Mouse (Mus musculus) adrenal gland, postnatal 14 days (tissue): ENCODE measurements at regions not wholly inside any gene's neighbourhood (a gene's known extent, or its start where the extent isn't known, plus 50 kb on each side); places are given as distances from the start of the nearest gene placed in this dataset.

Source experiments
- DNase-seq: peaks from one replicate; pipeline ENCODE4 v3.0.0; 2021; ENCODE audit warnings: mixed read lengths

DNA sequence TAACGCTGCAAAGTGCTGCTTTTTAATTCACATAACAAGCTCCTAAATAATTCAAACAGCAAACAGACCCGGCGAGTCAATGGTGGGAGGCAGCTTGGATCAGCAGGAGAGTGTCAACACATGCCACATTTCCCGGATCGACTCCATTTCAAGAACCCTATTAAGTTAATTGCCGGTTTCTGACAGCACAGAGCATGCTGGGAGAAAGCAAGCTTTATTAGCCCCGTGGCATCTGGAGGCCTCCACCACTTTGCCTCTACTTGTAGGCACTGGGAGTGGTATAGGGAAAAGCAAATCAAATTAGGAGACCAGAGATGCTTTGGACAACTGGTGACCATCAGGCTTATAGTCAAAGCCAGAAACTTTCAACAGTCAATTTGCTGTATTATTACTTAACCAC lies 188.5 kb downstream of the Emx2 start:
- no peak for DNase-seq

DNA sequence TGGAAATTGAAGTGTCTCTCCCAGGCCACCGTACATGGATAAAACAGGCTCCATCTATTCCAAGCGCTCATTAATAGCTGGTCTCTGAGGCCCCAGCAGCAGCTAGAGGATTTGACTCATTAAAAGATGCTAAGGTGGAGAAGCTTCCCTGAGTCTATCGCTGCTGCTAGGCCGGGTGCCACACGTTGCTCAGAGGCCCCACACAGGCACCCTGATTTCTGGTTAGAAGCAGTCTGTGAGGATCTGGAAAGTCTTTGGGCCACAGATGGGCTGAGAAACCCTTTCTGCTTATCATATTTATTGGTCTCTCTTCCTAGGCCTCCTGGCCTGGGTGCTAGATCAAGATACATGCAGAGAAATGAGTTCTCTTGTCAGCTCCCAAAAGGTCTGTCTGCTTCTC lies 191.2 kb downstream of the Emx2 start:
- no peak for DNase-seq

DNA sequence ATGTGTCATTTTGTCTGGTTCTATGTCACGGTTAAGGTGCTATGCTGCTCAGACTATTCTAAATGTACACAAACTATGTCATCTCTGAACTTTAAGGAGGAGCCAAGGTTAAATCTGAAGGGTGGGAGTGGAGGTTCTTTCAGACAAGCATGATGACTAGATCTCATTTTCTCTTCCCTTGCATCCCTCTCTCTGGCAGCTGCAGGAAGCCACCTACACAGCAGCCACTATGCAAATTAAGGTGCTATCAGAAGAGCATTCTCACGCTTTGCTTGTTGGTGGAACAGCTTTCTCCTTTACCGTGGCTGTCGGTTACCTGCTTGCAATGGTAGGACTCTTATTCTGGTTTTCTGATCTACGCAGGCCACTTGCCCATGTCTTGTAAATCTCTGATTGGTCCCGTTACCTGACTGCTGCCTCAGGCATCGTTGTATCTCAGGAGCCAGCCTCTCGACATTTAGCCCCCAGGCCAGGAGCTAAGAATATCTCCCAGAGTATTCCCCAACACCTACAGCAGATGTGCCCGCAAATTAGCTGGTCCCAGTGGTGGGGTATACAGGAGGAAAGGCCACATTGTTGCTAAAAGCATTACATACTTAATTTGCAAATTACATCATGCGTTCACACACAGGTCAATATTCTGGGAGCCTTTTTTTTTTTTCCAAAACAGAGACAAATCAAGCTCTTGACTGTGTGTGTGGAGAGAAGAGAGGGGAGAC lies 192.6 kb downstream of the Emx2 start:
- no peak for DNase-seq

DNA sequence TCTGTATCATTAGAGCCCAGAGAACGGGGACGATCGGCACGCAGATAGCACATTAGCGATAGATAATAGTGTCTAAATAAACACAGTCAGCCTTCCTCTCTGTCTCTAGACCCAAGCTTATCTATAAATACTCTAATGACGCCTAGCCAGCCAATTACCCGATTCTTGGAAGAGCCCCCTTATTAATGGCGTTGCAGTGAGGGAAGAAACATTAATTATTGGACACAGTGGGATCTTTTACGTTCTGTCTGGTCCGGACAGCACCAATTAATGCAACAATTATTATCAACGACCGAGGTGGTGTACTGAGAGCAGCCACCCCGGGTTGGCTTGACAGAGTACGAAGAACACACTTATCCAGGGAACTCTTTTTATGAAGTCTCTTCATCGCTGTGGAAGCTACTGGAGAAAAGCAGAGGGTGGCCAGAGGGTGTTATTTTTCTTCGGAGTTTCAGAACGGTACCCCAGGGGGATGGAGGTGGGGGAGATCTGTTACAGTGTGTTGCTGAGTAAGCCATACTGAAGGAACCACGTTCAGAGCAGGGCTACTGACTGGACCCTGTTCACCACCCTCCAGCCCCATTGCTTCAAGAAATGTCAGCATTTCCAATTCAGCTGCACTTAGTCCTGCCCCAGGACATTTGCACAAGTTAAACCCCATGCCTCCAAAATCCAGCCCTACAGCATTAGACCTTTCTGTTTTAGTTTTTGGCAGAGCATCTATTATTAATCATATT lies 195.6 kb downstream of the Emx2 start:
- DNase-seq, result no peak

DNA sequence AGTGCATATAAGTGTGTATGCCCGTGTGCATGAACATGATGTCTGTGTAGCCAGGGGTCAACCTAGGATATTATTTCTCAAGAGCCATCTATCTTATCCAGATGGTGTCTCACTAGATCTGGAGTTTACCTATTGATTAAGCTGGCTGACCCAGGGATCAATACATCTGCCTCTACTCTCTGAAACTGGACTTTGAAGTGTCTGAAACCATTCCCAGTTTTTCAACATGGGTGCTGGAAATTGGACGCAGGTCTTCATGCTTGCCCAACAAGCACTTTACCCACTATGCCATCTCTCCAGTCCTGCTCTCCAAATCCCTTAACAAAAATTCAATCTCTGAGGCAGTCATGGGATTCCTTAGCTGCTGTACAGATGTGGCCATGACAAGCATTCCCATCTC lies 197.1 kb downstream of the Emx2 start:
- no peak for DNase-seq

DNA sequence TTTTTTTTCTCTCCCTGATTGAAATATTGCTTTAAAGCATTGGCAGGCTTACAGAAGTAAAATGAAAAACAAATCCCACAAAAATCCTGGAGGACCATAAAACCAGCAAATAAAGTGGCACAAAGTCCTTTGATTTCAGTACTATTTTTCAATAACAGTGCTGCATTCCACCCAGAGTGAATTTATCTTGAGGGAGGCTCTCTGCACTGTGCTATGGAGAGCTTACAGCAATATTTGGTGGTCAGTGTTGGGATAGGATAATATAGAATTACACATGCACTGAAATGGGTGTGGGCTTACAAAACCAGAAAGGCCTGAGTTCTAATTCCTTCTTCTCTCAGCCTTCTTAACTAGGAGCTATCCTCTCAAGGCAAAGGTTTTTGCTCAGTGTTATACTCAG lies 211.6 kb downstream of the Emx2 start:
- DNase-seq, result no peak

DNA sequence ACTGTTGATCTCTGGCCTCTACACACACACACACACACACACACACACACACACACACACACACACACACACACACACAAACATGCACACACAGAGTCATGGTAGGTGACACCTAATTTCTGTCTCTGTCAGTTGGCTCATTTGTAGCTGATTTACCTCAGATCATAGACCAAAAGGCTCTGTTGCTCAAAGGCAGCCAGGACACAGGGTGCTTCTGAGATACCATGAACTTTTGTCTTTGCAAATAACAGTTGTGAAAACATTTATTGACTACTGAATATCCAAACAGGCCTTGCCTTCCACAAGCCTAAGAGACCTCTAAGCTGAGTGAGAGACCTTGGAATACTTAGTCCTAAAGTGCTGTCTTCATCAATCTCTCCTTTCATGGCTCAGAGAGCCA lies 215.4 kb downstream of the Emx2 start:
- DNase-seq, result no peak

DNA sequence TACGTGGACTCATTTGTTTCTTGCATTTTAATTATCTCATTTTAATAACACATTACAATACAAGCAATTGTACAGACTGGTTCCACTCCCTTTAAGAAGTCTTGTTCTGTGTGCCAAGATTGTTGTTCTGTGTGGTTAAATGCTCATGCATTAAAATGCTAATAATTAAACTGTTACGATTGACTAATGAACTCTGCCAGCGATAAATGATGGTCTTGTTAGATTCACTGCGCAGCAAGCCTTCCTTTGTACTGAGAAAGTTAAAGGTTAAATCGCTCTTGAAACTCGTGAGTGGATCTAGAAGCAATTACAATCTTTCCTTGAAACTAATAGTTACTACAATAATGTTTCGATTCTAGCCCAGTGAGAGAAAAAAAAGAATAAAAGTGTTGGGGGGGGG lies 221.0 kb downstream of the Emx2 start:
- no peak for DNase-seq

DNA sequence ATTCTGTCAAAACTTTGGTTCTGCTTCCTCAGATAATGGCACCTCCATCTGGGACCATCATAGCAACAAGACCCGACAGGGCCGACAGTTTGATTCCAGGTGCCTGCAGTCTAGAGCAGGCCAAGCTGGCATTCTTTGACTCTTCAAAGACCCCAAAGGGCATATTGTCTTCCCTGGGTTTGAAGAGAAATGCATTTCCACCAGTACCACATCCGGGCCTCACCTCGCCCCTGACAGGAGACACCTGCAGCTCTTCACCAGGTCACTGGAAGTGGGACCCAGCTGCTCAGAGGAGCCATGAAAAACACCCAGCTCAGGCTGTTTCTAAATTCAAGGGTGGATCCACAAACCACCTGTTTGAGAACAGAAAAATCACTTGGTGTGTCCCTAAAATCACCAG lies 222.2 kb downstream of the Emx2 start:
- no peak for DNase-seq

DNA sequence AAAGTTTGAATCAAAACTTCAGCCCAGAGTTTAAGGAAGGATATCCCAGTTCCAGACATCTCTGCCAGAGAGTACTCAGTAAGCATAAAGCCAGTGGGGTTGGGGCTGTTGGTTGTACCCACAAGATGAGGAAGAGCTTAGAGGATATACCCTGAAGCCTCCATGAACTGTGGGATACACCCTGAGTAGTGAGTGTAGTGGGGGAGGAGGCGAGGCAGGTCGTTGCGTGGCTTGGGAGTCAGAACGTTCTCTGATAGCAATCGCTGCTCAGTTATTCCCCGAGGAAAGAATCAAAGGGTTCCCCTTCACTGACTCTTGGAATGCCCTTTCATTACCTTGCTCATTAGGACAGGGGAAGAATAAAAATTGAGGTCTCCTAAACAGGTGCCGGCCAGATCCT lies 226.1 kb downstream of the Emx2 start:
- no peak for DNase-seq

DNA sequence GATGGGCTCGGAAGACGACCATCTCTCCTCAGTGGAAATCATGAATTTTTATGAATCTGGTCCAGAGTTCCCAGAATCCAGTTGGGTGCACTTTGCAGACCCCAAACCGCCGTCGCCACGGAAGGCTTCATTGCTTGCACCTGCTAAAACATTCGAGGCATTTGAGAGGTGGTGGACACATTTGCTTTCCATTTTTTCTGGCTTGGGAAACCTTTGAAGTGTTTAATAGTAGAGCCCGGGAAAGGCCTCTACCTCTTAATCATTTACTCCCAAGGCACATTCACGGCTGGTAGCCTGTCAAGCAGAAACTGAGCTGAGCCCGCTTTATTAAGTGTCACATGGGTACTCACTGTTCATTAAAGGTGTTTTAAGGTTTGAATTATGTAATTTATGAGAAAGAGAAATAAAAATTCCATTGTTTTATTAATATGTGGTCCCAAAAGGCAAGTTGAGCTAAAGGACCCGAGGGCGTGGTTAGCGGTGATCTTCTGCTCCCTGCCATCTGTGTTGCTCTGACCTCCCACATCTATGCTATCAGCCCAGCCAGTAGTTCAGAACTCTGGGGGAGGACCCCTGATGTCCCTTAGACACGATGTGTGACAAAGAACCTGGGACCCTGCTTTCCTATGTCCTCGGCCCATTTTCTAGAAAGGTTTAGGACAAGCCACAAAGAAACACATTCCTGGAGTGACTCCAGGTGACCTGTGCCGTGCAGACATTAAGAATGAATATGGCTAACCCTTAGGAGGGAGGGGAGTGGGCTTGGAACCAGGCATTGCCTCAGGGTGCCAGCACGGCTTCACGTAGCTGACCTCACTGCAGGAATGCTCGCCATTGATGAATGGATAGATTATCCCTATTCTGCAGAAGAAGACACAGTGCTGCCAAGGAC lies 227.9 kb downstream of the Emx2 start:
- DNase-seq, result no peak

DNA sequence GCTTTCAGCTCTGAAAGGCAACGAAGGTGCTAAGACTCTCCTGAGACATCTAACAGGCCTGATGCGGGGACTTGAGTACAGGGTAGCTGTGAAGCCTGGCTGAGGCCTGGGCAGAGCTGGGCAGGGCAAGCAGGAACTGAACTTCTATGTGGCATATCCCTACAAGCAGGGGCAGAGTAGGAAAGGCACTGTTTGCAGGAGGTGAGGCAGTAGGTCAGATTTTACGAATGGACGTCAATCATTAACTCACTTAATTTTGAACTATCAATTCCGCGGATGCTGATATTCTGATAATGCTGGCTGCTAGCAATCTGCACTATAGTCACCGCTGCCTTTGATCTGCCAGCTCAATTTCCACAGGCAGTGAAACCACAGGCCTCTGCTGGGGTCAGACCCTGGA lies 229.0 kb downstream of the Emx2 start:
- DNase-seq, result no peak

DNA sequence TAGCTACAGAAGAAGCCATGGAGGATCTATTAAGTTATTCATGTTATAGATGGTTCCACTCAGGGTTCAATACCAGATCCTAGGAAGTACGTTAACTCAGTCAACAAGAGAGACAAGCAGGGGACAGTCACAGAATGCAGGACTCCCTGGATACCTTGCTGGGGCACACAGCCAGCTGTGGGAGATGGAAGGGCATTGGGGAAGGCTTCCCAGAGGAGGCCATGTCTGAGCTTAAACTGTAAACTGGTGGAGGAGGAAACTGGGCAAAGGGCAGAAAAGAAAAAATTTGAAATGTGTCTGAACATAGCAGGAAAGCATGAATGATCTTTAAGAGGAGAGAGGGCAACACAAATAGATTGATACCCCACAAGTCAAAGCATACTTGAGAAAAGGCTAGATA lies 229.5 kb downstream of the Emx2 start:
- DNase-seq, result no peak

DNA sequence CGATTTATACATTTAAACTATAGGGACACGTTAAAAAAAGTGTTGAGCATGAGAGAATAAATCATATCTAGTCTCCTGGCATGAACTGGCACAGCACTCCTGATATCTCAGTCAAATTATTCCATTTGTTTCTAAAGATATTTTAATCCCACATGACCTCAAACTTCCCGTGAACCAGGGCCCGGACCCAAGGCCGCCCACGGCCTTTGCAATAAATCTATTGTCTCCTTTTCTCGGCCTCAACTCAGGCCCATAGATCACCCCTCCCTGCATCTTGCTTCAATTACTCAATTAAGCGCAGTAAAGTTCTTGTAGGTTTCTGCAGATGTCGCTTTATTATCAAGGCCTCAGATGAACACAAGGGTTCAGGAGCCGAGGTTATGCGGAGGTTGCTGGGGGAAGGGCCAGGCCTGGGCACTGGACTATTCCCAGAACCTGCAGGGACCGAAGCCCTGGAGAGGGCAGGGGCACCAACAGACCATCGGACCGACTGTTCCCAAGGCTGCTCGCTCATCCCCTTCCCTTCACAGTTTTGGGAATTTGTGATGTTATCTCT lies 233.4 kb downstream of the Emx2 start:
- DNase-seq, result peak; percentile 35

DNA sequence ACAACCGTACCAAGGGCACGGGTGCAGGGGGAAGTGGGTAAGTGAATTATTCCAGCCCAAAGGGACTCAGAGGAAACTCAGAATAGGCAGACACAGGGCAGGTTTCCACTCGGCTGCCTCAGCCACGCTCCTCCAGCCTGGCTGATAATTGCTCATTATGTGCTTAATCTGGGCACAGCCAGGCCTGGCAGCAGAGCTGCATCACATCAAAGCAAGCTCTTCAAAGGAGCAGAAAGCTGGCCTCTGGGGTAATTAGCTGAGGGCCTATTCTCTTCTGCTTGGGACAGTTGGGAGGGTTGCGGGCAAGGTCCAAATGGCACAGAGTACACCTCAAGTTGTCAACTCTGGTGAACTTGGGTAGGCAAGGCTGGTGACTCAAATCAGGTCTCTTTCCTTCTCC lies 239.5 kb downstream of the Emx2 start:
- DNase-seq, result no peak

DNA sequence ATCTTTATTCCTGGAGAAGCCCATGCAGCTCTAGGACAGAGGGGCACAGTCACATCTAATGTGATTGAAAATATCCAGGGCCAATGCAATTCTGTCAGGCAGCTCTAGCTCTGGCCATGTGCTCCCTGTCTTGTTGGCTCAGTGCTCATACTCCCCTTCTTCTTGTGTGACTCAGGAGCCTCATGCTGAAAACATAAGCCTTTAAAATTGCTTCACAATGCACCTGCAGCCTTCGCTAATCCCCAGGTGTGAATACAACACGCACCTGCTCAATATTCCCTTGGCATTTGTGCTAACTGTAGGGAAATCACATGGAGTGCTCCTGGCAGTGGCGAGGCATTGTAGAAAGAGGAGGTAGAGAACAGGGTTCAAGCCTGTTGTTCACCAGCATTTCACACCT lies 242.0 kb downstream of the Emx2 start:
- no peak for DNase-seq

DNA sequence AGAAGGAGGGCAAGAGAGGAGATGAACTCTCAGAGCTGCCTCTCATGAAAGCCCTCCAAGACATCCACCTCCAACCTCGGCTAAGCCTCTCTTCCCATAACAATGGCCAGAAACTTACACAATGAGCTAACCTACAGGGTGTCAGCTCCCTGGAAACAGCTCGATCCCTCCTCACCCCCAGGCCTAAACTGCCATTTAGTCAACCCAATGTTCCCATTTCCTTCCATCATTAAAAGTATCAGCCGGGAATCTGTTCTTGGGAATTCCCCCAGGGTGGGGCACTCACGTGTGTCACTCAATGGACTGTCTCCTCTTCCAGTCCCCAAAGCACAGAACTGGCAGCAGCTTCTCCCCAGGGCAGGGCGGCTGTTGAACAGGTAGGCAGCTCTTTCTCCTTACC lies 236.3 kb downstream of the Rab11fip2 start:
- no peak for DNase-seq

DNA sequence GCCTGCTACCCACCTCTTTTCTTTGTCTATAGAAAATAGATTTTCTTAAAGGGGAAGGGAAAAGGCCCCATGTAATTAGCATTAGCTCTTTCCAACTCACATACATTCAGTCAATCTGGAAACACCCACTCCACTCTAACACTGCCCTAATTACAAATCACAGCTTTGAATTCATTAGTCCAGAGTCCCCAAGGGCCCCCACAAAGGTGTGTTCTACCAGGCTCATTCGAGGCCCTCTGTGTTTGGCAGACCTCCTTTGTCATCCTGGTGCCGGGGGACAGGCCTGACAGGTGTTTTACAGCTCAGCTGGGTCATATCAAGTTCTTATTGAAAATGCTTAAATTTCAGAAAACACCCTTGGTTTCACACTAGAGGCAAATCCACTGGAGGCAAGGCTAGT lies 234.3 kb downstream of the Rab11fip2 start:
- no peak for DNase-seq

DNA sequence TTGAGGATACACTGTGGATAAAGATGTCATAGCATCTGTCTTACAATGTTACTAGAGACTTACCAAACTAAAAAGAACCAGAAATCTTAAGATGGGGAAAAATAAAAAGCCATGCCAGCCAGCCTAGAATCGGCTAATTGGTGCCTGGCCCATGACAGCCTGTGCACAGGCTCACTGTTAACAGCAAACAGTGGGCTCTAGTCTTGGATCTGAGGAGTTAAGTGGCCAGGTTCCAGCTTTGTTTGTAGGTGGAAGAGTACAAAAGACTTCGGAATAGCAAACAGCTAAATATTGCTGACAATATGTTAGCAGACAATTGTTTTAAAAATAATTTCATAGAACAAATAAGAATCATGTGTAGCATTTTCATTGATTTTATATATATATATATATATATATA lies 228.4 kb downstream of the Rab11fip2 start:
- no peak for DNase-seq

DNA sequence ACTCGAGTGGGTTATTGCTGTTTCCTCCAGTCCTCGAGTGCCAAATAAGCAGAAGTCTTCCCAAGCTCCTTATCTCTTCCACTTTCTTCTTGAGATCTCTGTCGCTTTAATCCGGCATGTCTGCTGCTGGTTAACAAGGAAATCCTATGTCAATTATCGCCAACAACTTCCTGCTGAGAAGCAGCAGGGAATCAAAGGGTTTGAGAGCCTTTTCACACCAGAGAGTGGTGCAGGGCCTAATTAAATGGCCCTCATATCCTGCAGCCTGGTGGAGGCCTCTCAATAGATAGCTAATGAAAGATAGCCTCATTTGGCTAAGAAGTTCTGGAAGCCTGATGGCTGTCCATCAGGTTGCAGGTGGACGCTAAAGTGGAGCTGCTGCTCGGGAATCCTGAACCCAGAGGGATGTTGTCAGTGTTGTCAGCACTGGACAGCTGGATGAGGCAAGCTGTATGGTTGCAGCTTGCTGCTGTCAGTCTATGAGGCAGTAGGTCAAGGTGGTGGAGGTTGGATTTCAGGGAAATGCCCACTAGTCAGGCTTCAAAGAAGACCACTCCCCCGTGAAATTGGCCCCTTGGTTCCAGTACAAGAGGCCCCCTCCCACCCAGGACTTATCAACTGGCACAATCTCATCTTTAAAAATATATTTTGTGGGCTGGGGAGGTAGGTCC lies 225.5 kb downstream of the Rab11fip2 start:
- no peak for DNase-seq

DNA sequence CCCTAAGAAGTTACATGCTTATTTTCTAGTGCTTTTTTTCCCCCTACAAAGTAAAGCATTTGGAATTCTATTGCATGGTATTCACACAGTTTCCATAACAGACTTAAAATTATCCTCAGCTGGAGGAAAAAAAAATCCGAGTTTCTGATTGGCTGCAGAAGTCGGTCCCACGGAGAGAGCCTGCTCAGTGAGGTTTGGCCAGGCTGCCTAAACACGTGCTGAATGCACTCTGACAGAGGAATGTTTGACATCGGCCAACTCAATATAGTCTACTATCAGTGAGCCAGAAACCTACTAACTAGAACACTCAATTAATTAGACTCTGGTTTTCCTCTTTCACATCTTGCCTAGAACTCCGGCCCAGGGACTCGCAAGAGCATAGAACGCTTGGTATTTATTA lies 204.9 kb downstream of the Rab11fip2 start:
- no peak for DNase-seq

DNA sequence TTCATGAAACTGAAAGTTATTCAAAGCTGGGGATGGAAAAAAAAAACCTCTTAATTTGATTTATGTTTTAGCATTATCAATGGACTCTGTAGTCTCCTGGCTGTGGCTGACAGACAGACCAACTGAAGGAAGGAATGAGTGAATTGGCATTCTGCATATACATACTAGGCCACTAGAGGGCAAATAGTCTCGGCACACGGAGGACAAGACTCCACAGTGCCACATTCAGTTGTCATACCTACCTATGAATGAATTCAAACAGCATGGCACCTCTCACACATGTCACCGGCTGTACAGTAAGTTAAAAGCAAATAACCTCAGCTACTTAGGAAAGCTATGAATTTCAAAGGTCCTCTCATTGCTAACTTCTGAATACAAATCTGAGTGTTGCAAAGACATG lies 200.5 kb downstream of the Rab11fip2 start:
- DNase-seq, result peak; percentile 25
